Mouse (Mus musculus): ENCODE results near the gene Stx8.

DNA sequence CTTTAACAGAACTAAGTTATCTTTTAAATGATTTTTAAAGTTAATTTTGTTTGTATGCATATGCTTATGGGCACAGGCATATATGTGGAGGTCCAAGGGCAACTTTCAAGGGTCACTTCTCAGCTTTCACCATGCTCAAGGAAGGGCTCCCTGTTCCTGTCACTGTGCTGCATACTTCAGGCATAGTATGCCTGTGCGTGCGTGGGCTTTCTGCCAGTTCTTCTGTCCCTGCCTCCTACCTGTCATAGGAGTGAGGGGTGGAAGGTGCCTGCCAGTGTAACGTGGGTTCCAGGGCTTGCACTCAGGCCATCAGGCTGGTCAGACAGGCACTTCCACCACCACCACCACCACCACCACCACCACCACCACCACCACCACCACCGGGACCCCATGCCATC lies 206.7 kb downstream of the Stx8 start:
- no peak for TF ChIP-seq CTCF (IDR thresholded peaks at IDR 0.05; ENCODE audit: low read depth, low read length)
- no peak for TF ChIP-seq POLR2A (IDR thresholded peaks at IDR 0.05; ENCODE audit: extremely low read depth, insufficient read depth, low read length)
